In the genomic region with DNA sequence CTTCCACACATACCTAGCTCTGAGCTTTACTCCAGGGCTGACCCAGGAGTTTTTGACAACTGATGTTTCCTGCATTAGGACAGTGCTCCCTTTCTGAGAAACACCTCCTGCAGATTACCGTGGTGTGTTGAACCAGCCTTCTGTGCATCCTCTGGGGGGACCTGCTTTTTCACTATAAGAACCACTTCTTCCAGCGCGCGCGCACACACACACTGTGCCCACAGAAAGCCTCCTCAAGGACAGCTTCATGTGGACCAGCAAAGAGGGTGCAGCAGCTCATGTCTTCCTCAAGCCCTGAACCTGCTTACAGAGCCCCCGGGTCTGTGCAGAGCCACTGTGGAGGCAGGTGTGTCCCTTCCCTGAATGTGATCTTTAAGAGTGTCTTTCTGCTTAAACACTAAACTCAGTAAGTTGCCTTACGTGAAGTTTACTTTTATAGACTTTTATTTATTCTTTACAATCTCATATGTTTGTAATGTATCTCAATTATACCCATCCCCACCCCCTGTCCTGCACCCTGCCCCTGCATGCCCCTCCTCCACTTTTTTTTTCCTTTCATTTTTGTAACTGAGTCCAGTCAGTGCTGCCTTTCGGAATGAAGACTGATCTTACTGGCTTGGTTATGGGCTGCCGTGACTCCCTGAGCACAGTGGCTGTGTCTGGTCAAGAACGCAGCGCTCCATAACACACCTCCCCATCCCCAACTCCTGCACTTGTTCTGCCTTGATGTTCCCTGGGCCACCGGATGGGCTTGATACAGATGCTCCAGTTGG, we compare ENCODE assay signal across 25 mouse cellular contexts.
A peak's percentile ranks its signal among the peaks of the same experiment; 100 is the strongest.
DNase-seq lines count a peak whose midpoint lies in the region; ATAC-seq and TF ChIP-seq lines count a peak whose summit lies in the region.
"Had no signal": no experiment of that assay in that cellular context is flagged by ENCODE, and none has a peak within 500 bp of the region (broad histone marks: within the 10 kb centered on the region; RNA-seq: fewer than 3 reads in every experiment).

No protein-coding gene starts in this region.

- no peak overlapping the region for H3K4me2 ChIP-seq in midbrain, embryonic 11.5 days
- H3K4me2 ChIP-seq in midbrain, postnatal 0 days (ENCODE audit: low read depth, low read length, poor library complexity, severe bottlenecking), result no peak overlapping the region
- H3K4me2 ChIP-seq: embryonic facial prominence, embryonic 13.5 days; embryonic facial prominence, embryonic 15.5 days; forebrain, embryonic 12.5 days had no signal

- no peaks in the 10 kb centered on the region for H3K27me3 ChIP-seq in heart, adult 2 months (ENCODE audit: control insufficient read depth, insufficient read depth, low read length)
- H3K27me3 ChIP-seq in midbrain, embryonic 11.5 days (ENCODE audit: control insufficient read depth, insufficient read depth, low read length), result no peaks in the 10 kb centered on the region
- no peaks in the 10 kb centered on the region for H3K27me3 ChIP-seq in midbrain, postnatal 0 days (ENCODE audit: insufficient read depth, low read length)
- H3K27me3 ChIP-seq: embryonic facial prominence, embryonic 13.5 days; embryonic facial prominence, embryonic 15.5 days; forebrain, embryonic 12.5 days; Patski had no signal

- H3K27ac ChIP-seq in heart, adult 2 months, result no peak overlapping the region
- H3K27ac ChIP-seq in midbrain, embryonic 11.5 days (ENCODE audit: low read depth, low read length), result no peak overlapping the region
- no peak overlapping the region for H3K27ac ChIP-seq in midbrain, postnatal 0 days (ENCODE audit: low read depth, low read length)
- peak overlapping the region; percentile 3; the same call in 1 of the 2 replicates for H3K27ac ChIP-seq in bone marrow, adult 2 months (ENCODE audit: control insufficient read depth, insufficient read depth, low read depth, low read length, poor library complexity)
- H3K27ac ChIP-seq: embryonic facial prominence, embryonic 13.5 days; embryonic facial prominence, embryonic 15.5 days; forebrain, embryonic 10.5 days; forebrain, embryonic 12.5 days had no signal

- no peak for TF ChIP-seq EP300 in heart, adult 2 months (IDR thresholded peaks at IDR 0.05; ENCODE audit: insufficient read depth, low read depth, low read length)

- no peak overlapping the region for H3K9ac ChIP-seq in heart, adult 2 months (ENCODE audit: low read depth, low read length)
- H3K9ac ChIP-seq in midbrain, embryonic 11.5 days (ENCODE audit: low read length), result no peak overlapping the region
- H3K9ac ChIP-seq in midbrain, postnatal 0 days (replicated peaks; ENCODE audit: low read length, poor library complexity, severe bottlenecking), result no peak overlapping the region
- H3K9ac ChIP-seq: embryonic facial prominence, embryonic 13.5 days; embryonic facial prominence, embryonic 15.5 days; forebrain, embryonic 12.5 days had no signal

- no peak for ATAC-seq in midbrain, embryonic 11.5 days (ENCODE audit: low FRiP score)
- ATAC-seq in midbrain, postnatal 0 days (ENCODE audit: low FRiP score), result no peak
- ATAC-seq: forebrain, embryonic 14.5 days; forebrain, embryonic 16.5 days; Patski had no signal

- intact Hi-C loops in heart, adult 2 months (cut with DNase I), result loop anchor here (5.0 kb wide), 2 partner anchors 422 to 517 kb away; no protein-coding TSS in a partner anchor

- H3K36me3 ChIP-seq in heart, adult 2 months (ENCODE audit: control insufficient read depth, insufficient read depth, low read length), result no peaks in the 10 kb centered on the region
- no peaks in the 10 kb centered on the region for H3K36me3 ChIP-seq in midbrain, embryonic 11.5 days (ENCODE audit: control insufficient read depth, insufficient read depth, low read length)
- no peaks in the 10 kb centered on the region for H3K36me3 ChIP-seq in midbrain, postnatal 0 days (ENCODE audit: insufficient read depth, low read length)

- peaks cover 10% of the 10 kb centered on the region for H3K4me1 ChIP-seq in heart, adult 2 months (ENCODE audit: control insufficient read depth, insufficient read depth, low read length)
- no peaks in the 10 kb centered on the region; the same call in 1 of the 2 replicates for H3K4me1 ChIP-seq in midbrain, embryonic 11.5 days (ENCODE audit: control insufficient read depth, insufficient read depth, low read length)
- H3K4me1 ChIP-seq in midbrain, postnatal 0 days (ENCODE audit: insufficient read depth, low read length), result no peaks in the 10 kb centered on the region
- no peaks in the 10 kb centered on the region; the same call in none of the 2 replicates for H3K4me1 ChIP-seq in bone marrow, adult 2 months (ENCODE audit: control insufficient read depth, insufficient read depth, low read length)

- no peak for TF ChIP-seq CTCF in heart, adult 2 months (IDR thresholded peaks at IDR 0.05)
- no peak for TF ChIP-seq CTCF in midbrain, postnatal 0 days (IDR thresholded peaks at IDR 0.05)
- no peak for TF ChIP-seq CTCF in bone marrow, adult 2 months (IDR thresholded peaks at IDR 0.05; ENCODE audit: control insufficient read depth, insufficient read depth, low read length)

- H3K4me3 ChIP-seq in heart, adult 2 months, result no peak overlapping the region
- H3K4me3 ChIP-seq in midbrain, embryonic 11.5 days (ENCODE audit: low read depth, low read length), result no peak overlapping the region
- no peak overlapping the region for H3K4me3 ChIP-seq in midbrain, postnatal 0 days (ENCODE audit: low read depth, low read length)
- H3K4me3 ChIP-seq in bone marrow, adult 2 months (replicated peaks; ENCODE audit: control insufficient read depth, low read depth, low read length), result no peak overlapping the region
- H3K4me3 ChIP-seq: embryonic facial prominence, embryonic 13.5 days; embryonic facial prominence, embryonic 15.5 days; erythroblast, embryonic 14.5 days; forebrain, embryonic 10.5 days; forebrain, embryonic 12.5 days had no signal

- H3K79me2 ChIP-seq in heart, adult 2 months (replicated peaks; ENCODE audit: control insufficient read depth, insufficient read depth, low read length), result no peaks in the 10 kb centered on the region

- DNase-seq in heart, adult 11 months, result peak; percentile 85
- DNase-seq in heart, adult 2 months, result no peak
- DNase-seq in midbrain, embryonic 11.5 days (ENCODE audit: low spot score, missing footprints), result peak; percentile 53
- DNase-seq in midbrain, postnatal 0 days (ENCODE audit: low spot score), result no peak
- DNase-seq in A20 (ENCODE audit: low read depth, low spot score), result peak; percentile 70
- DNase-seq in urinary bladder, postnatal 14 days (ENCODE audit: low spot score), result no peak
- DNase-seq: adrenal gland, adult 8-10 months; adrenal gland, postnatal 36 days; cerebellum, adult 11 months; cerebellum, adult 18-20 months; cerebellum, adult 8-10 months; cerebellum, adult 9-11 months; cerebellum, postnatal 14 days; cerebellum, postnatal 36 days; embryo, embryonic 11 days had no signal

- H3K9me3 ChIP-seq in midbrain, embryonic 11.5 days (ENCODE audit: control insufficient read depth, low read length), result no peaks in the 10 kb centered on the region
- no peaks in the 10 kb centered on the region for H3K9me3 ChIP-seq in midbrain, postnatal 0 days (ENCODE audit: low read length)
- H3K9me3 ChIP-seq: embryonic facial prominence, embryonic 13.5 days; embryonic facial prominence, embryonic 15.5 days; forebrain, embryonic 10.5 days; forebrain, embryonic 12.5 days; G1E had no signal

- WGBS in heart, adult 2 months, result 86% methylated on average over 12 of the region's 12 CpGs
- WGBS in midbrain, embryonic 11.5 days, result 94% methylated on average over 12 of the region's 12 CpGs
- 94% methylated on average over 12 of the region's 12 CpGs for WGBS in midbrain, postnatal 0 days
- 88% methylated on average over 12 of the region's 12 CpGs for WGBS in bone marrow, adult 2 months

- no peak for TF ChIP-seq POLR2A in heart, adult 2 months (IDR thresholded peaks at IDR 0.05; ENCODE audit: insufficient read depth, low read depth, low read length)
- TF ChIP-seq POLR2A in bone marrow, adult 2 months (IDR thresholded peaks at IDR 0.05; ENCODE audit: borderline replicate concordance, control insufficient read depth, low read depth, low read length), result no peak

Comparison
In these comparisons a context has a peak if more than half of its experiments do, and no peak if none do; other contexts are left out.
1. DNase-seq: peak in heart, adult 11 months (single experiment), midbrain, embryonic 11.5 days (single experiment) and A20 (single experiment); none in heart, adult 2 months (0 of 2), midbrain, postnatal 0 days (single experiment) and urinary bladder, postnatal 14 days (single experiment).